Mouse (Mus musculus) gastrocnemius, postnatal 10 days (tissue): ENCODE results near the gene Kcnip2. TPM values are rescaled to one million over a fixed set of nuclear protein-coding genes. Genes with fewer than 3 reads are reported as not detected.

ENCODE experiments used
- DNase-seq: peaks from one replicate; pipeline ENCODE4 v3.0.0; 2021; ENCODE audit warnings: mixed read lengths
- long read RNA-seq, 2 experiments: library from polyadenylated mRNA; stranded (forward); transcript quantifications; one replicate each; pipeline ENCODE4 v2.0.0; 2021
- total RNA-seq, 2 experiments: library from RNA; stranded (reverse); gene quantifications; 2 replicates each; pipeline ENCODE4 v1.2.3; 2021

Kcnip2 gene
- under 1 TPM; 0.40 to 0.79 TPM for total RNA-seq
- long read RNA-seq, experiment 1 = 0 reads
- long read RNA-seq, experiment 2 = 0 reads

DNA sequence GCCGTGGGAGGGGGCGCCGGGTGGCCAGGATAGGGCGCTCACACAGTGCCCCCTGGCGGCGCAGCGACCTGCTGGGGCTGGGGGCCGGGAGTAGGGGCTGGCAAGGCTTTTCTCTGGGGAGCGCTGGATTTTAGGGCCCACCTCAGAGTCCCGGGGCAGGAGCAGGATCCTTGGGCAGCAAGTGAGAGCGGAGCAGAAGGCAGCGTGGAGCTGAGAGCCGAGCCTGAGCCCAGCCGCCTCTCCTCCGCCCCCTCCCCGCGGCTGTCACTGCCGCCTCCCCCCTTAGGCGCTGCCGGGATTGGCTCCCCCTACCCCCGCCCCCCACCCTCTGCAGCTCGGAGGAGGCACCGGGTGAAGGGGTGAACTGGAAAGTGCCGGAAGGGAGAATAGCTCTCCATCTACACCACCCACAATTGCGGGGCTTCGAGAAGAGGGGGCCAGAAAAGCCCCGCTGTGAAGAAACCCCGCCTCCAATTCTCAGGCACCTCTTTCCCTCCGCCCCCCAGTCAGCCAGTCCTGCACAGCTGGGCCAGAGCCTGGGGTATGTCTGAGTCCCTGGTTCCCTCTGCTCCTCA, at the start of gene Kcnip2:
Kcnip2 (minus strand) TSS at position 231 of the 575 bp plus-strand sequence.
- DNase-seq = peak; percentile 44

DNA sequence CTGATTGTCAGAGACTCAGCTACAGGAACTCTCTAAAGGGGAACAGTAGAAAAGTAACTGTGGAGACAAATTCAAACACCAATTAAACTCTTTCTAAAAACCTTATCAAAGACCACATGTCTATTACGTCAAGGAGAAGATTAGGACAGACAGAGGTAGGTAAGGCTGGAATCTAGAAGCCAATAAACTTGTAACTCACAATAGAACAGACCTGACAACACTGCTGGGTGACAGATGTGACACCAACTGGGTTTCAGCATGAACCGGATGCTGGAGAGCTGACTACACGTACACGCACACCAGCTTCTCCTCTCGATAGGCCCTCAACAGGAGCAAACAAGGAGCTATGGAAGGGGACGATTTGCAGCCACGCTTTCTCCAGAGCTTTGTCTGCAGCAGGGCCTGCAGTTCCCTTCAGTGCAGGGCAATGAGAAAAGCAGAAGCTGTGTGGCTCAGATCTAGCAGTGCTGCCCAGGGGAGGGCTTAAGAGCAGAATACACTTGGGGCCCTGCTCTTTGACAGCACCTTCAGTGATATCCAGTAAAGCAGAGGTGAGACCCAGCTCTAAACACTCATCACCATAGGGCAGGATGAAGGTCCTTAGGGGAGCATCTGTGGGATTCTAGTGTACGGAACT, 39.5 kb upstream of the Kcnip2 start:
- no peak for DNase-seq

DNA sequence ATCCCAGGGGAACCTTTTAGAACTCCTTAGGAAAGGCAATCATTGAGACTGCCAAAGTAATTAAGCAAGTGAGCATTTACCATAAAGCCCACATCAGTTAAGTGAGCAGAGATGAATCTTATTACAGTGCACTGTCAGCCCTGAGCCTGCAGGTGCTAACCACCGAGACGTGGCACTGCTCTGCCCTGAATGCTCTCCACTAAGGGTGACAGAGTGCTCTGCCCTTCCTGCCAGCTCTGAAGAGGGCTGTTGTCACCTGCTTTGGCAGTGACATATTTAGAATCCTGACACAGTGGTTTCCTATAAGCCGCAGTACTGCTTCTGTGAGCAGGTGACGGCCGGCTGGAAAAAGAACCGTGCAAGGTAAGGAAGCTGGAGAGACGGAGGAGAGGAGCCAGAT, 38.7 kb upstream of the Kcnip2 start:
- DNase-seq = no peak

DNA sequence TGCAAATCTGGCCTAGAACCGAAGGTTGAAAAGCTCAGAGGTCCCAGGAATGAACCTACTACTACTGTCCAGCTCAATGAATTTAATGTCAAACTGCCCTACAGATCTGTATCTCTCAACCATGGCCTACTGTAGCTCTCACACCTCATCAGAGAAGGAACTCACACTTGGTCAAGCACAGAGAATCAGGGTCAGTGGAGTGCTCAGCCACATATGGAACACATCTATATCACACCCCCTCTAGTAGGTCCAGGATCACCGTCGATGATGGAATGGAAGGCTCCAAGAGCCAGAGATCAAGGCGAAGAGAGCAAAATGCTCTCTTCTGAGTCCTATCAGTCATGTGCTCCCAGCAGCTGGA, 31.9 kb upstream of the Kcnip2 start:
- DNase-seq = no peak

DNA sequence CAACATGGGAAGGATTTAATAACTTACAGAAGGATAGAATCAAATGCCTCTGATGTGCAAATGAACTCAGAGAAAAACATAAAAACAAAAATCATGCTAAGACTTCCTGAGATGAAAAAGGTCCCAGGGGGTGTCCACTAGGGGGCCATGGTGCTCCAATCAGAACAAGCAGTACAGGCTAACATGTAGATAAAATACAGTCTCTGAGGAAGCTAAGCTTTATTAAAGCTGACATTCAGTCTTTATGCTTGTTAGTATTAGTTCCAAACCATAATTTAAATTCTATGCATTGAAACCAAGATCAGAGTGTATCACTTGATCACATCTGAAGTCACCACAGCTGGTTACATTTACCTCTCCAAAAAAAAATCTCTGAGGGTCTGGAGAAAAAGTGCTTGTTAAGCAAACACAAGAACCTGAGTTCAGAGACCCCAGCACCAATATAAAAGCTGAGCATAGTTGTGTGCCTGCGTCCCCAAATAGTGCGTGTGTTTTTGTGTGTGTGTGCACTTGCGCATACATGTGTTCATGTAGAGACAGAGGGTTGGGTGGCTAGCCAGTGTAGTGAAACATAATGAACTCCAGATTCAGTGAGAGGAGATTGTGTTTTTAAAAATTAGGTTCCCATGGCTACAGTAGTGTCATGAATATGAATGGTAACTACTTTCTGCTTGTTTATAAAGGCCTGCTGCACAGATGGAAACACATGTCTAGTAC, 31.3 kb upstream of the Kcnip2 start:
- DNase-seq = no peak

DNA sequence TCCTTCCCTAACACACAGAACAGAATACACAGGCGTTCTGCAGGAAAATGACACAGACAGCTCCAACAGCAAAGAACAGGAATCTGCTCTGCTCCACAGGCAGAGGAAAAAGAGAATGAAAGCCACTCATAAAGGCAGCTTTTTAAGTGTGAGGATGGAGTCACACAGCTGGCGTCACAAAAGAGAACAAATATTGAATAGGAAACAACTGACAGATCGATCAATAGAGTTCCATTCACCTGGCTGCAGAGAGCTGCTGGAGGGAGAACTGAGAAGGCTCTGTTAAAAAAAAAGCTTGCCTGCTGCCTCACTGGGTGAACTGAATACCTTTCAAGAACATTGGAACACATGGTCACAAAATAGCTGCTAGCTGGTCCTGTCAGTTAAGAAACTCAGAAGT, 28.3 kb upstream of the Kcnip2 start:
- DNase-seq = no peak

DNA sequence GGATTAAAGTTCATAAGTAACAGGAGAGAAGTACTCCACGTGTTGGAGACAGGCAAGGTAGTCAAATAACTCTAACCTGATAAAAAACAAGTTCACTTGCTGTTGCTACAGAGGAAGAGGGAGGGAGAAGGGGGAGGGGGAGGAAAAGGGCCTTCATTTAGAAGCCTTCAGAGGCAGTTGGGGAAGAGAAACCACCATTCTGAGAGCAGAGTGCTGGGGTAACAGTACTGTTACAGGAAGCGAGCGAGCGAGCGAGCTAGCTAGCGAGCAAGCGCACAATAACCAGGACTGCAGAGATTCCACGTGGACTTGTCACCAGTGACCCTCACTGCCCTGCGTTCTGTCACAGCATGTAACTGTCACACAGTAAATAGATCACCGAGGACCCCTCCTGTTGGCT, 27.6 kb upstream of the Kcnip2 start:
- no peak for DNase-seq

DNA sequence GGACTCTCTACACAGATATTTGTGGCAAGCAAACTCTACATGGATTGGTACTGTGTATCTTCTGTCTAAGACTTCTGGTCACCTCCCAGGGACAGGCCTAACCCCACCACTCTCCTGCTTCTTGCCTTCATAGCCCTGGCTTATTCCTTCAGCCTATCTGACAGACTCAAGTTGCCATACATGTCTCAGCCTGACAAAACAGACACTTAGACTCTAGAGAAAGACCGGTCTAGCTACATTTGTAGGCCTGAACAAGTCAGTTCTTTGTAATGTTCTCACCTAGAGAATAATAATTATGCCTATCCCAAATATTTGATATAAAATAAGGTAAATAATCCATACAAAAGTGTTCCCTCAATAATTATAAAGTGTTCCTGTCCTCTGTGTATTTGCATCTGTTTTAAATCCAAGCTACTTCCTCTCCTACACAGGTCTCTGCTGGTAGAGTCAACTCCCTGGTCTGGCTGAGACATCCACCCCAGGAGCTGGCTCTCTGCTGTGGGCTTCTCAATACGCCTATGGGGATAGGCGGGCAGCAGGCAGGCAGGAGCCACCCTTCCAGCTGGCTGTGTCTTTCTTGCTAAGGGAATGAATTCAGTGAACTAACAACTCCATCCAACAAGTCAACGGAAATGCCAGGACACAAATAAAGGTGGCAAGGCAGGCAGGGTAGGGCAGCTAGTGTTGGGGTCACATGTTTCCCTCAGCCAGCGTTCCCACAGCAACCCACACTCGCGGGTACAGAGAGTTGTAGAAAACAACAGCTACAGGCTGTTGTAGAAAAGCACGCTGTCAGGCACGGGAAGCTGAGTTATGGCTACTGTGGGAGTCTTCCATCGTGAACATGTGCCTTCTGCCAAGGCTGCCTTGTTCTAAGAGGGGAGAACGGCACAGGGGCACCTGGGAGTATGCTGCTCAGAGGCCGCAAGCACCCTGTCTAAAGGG, 21.5 kb upstream of the Kcnip2 start:
- no peak for DNase-seq

DNA sequence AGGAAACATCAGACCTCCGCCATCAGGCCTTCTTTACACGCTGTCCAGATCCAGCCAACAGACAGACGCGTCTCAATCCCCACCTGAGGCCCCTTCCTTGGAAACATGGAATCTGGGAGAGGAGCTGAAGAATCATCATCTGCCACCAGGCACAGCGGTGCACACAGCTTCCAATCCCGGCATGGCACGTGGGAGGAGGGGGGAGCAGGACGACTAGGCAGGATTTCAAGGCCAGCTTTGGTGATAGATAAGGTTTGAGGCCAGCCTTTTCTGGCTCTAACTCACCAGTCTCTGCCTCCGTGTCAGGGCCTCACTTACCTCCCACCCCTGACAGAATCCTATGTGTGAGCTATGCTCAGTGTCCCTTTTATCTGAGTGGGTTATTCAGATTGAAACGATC, 19.6 kb upstream of the Kcnip2 start:
- DNase-seq = no peak

DNA sequence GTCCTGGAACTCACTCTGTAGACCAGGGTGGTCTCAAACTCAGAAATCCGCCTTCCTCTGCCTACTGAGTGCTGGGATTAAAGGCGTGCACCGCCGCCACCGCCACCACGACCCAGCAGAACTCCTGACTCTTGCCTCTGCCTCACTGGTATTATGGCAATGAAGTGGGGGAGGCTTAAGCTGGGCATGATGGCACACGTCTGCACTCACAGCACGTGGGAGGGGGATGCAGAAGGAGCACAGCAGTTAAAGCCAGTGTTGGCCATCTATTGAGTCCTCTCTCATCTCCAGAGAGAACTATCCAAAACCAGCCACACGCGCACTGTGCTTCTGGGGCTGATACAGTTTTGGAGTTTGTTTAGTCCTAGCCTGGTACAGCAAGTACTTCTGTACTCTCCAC, 17.8 kb upstream of the Kcnip2 start:
- no peak for DNase-seq

DNA sequence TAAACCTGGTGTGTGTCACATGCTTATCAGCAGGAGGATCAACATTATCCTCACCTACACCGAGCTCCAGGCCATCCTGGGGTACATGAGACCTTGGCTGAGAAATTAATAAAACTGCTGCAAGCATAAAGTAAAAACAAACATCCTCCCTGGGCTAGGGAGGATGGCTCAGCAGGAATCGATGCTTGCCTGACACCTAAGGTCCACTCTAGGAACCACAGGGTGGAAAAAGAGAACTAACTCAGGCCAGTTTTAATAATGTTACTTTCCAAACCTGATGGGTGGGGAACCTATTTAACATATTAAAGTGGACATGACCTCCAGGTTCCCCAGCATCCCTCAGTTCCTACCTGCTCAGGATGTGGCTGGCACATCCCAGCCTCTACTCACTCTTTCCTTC, 14.8 kb upstream of the Kcnip2 start:
- no peak for DNase-seq

DNA sequence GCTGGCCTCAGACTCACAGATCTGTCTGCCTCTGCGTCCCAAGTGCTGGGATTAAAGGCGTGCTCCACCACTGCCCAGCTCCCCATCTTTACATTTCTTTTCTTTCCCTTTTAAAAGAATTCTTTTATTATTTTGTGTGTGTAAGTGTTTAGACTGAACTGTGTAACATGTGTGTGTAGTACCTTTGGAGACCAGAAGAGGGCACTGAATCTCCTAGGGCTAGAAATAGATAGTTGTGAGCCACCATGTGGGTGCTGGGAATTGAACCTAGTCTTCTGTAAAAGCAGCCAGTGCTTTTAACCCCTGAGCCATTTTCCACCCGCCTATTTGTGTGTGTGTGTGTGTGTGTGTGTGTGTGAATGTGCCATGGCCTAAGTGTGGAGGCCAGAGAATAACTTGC, 11.9 kb upstream of the Kcnip2 start:
- no peak for DNase-seq

DNA sequence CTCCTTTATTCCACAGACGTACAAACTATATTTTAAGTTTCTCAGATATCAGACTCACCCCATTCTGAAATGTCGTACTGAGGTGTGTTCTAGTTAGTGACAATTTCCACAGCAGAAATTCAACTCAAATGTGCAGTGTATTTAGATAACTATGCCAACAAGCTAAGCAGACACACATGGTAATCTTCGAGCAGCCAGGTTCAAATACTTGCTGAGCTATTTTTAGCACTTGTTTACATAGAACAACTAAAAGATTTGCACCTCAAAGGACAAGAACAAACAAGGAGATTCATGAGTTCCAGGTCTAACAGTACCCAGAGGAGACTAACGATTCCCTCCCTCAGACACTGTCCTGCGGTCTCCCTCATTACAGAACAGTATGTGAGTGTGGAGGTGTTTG, 11.3 kb upstream of the Kcnip2 start:
- DNase-seq = no peak

DNA sequence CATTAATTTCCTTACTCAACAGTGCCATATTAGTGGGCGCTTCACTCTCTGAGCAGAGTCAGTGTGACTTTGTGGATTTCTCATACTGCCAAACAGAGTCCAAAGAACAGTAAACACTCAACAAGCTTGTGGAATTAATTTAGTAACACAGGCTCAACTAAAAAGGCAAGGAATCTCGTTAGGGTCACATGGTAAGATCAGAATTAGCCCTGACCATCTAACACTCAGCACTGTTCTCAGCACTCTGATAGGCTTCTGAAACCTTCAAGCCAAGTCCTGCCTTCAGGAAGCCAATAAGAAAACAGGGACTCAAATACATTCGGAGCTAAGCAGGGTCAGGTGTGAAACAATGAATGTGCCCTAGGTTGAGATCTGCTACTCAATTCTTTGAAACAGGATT, 10.3 kb upstream of the Kcnip2 start:
- no peak for DNase-seq

DNA sequence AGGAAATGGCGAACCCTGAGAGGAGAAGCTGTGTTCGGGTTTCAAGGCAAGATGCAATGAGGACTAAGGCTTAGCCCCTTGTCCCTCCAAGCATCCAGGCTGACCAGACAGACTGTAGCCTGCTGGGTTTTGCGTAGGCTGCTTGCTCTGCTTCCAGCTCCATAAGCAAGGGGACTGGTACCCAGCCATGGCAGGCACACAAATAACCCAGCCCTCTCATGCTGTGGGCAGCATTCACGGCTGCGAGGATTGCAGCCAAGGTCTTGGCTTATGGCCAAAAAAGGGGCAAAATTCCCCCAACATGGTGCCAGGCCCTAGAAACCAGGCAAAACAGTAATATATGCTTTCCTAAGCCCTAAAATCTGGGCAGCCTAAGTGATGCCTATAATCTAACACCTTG, 6.0 kb upstream of the Kcnip2 start:
- DNase-seq = no peak

DNA sequence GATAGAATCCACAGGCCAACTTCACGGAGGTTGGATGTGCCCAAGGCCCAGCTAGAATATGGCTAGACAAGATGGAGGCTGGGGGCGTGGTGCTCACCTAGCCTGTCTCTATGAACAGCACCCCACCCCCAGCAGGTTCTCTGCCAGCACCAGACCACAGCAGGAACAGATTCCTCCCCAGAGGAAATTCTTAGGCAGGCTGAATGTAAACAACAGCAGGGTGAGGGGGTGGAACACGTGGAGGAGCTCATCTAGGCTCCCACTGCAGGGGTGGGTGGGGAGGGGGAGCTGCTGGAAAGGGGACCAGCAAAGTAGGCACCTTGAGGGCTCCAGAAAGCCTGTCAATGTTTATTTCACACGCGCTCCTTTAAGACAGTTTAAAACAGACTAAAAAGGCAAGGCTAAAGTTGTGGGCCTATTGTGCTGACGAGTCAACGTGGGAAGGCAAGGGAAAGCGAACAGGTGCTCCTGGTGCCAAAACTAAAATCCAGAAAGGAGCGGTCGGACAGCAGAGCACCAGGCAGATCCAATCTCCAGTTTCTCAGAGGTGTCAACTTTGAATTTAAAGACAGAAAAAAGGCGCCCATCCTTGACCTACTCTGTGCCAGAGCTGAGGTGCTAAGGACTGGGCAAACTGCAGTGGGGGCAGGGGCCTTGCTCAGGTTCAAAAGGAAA, 2.1 kb upstream of the Kcnip2 start:
- no peak for DNase-seq

DNA sequence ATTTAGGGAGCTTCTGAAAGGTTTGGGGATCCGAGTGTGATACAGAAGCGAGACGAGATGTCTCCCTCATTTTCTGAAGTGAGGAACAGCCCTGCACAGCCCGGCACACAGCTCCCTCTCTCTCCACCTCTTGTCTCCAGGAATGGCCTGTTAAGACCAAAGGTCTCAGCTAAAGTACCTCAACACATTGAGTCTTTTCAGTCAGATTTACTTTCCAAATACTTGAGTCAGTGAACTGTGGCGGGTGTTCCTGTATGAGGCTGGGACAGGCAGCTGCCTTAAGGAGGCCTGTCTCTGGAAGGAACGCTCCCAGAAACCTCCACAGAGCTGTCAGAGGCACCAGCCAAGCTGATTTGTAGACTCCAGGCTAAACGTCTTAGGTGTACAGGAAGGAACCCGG, 866 bp upstream of the Kcnip2 start:
- DNase-seq = no peak

DNA sequence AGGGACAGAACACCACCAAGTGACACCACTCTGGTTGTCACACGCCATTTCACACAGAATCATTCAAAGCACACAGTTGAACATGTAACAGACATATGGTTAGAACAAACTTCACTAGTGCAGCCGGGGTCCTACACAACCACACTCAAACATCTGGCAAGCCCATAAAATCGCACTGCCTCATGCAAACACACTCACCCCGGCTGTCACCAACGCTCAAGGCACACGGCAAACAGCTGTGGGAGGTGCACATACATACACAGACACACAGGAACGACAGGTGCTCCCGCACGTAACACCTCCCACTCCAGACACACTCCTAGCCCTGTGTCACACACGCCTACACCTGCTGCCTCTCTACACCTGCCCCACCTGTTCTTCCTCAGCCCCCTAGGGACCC, 691 bp downstream of the Kcnip2 start:
- no peak for DNase-seq

DNA sequence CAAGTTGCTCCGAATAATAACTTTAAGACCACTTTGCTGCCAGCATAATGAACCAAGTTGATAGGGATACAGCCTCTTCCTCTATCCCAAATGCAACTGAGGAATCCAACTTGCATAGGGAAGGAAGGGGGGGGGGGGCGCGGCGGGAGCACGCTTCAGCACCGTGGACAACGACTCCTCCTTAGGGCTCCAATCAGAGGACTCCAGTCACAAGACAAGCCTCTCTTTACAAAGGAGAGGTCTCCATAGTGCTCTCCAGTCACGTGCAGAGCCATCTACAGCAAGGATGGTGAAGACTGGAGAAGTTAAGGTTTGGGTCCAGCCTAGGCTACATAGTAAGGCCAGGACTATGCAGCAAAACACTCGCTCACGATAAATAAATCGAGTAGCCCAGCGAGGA, 2.1 kb downstream of the Kcnip2 start:
- DNase-seq = no peak

DNA sequence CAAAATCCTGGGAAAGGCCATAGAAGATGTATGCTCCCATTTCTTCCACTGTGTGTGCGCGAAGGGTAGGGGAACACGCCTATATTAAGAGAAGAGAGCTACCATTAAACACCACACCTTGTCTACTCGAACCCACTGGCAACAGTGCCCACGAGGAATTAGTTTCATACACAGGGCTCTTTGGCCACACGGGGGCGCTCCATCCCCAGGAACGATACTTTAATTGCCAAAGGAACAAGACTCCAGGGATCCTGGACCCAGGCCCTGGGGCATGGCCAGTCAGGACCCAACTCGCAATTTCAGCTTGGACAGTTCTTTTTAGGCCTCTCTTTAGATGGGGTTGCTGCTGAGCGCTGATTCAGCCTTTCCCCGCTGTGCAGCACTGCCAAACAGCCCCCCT, 2.6 kb downstream of the Kcnip2 start:
- peak; percentile 90 for DNase-seq

DNA sequence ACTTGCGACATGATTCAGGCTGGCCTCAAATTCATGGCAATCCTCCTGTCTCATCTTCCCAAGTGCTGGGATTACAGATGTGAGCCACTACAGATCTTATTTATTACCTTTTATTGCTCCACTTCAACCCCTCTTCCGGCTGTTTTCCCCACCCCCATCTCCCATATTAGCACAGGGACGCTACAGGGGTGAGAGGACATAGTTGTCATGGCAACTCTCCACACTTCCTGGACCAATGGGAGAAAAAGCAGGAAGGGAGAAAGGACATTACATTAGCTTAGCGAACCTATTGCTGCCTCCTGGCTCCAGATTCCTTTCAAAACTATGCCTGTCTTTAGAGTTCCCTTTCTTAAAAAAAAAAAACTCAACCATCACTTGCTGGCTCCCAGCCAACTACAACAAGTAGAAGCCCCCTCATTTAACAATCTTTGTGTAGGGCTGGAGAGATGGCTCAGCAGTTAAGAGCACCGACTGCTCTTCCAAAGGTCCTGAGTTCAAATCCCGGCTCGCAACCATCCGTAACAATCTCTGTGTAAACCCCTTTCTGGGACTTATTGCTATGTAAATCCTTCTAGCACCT, 3.1 kb downstream of the Kcnip2 start:
- DNase-seq = no peak

DNA sequence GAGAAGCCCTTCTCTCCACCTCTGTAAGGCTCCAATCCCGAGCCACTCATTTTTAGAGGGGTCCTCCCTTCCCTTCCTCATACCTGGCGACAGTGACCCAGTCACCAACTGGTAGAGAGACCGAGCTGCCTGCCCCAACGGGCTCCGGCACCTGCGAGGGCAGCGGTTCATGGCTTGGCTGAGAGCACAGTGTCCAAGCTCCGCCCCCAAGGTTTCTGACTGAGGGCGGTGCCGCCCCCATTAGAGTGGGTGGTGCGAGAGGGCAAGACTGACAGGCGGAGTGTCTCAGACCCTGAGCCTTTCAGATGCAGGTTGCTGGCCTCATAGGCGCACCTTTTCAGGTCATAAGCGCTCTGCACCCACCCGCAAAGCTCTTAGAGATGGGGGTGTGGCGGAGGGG, 3.7 kb downstream of the Kcnip2 start:
- DNase-seq = peak; percentile 34
